Mouse (Mus musculus): ENCODE measurements around the gene Mrps34.

GRCm38 (mm10) chr17:24902124-24902523 is 7.2 kb downstream of the Mrps34 start:
- no peak for TF ChIP-seq CTCF (IDR thresholded peaks at IDR 0.05; ENCODE audit: borderline replicate concordance, extremely low read depth, insufficient read depth, insufficient read length)
- no peak for TF ChIP-seq POLR2A (IDR thresholded peaks at IDR 0.05; ENCODE audit: borderline replicate concordance, extremely low read depth, insufficient read depth, insufficient read length, poor library complexity, severe bottlenecking)

Measured in brain, embryonic 14.5 days (tissue).